Mouse (Mus musculus): Measurements from ENCODE around the gene Grik4. TPM values are rescaled to one million over a fixed set of nuclear protein-coding genes. Genes with fewer than 3 reads are reported as not detected.
"Not testable (repeated sequence)": the region's sequence is repeated elsewhere in the genome, so short reads cannot be mapped to it uniquely, and the experiment has no call there.

Grik4 gene
- total RNA-seq, 2 experiments from 2014 or later, result 0.17 TPM; not detected in 1

GRCm38 (mm10) chr9:42808394-42808793 lies 135.9 kb downstream of the Grik4 start:
- no peak for DNase-seq
- intact Hi-C loops (cut with DNase I), result no loop called here

- no peak for DNase-seq
- intact Hi-C loops (cut with DNase I), result no loop called here
Measured at GRCm38 (mm10) chr9:42803061-42803491, 141.2 kb downstream of the Grik4 start.

GRCm38 (mm10) chr9:42801929-42802328 lies 142.4 kb downstream of the Grik4 start:
- no peak for DNase-seq
- intact Hi-C loops (cut with DNase I), result no loop called here

GRCm38 (mm10) chr9:42800138-42800537 lies 144.2 kb downstream of the Grik4 start:
- intact Hi-C loops (cut with DNase I), result no loop called here
- DNase-seq, result no peak

GRCm38 (mm10) chr9:42799694-42800093 lies 144.6 kb downstream of the Grik4 start:
- intact Hi-C loops (cut with DNase I), result no loop called here
- DNase-seq, result no peak

GRCm38 (mm10) chr9:42799242-42799641 lies 145.1 kb downstream of the Grik4 start:
- DNase-seq, result no peak
- intact Hi-C loops (cut with DNase I), result no loop called here

- intact Hi-C loops (cut with DNase I), result no loop called here
- no peak for DNase-seq
Measured at GRCm38 (mm10) chr9:42798280-42798679, 146.0 kb downstream of the Grik4 start.

GRCm38 (mm10) chr9:42797276-42797675 lies 147.0 kb downstream of the Grik4 start:
- no peak for DNase-seq
- intact Hi-C loops (cut with DNase I), result no loop called here

GRCm38 (mm10) chr9:42795881-42796280 lies 148.4 kb downstream of the Grik4 start:
- intact Hi-C loops (cut with DNase I), result no loop called here
- DNase-seq, result no peak

- intact Hi-C loops (cut with DNase I), result no loop called here
- DNase-seq, result no peak
Measured at GRCm38 (mm10) chr9:42794006-42794405, 150.3 kb downstream of the Grik4 start.

GRCm38 (mm10) chr9:42793581-42793980 lies 150.7 kb downstream of the Grik4 start:
- intact Hi-C loops (cut with DNase I), result no loop called here
- DNase-seq, result no peak

GRCm38 (mm10) chr9:42792381-42792780 lies 151.9 kb downstream of the Grik4 start:
- DNase-seq, result no peak
- intact Hi-C loops (cut with DNase I), result no loop called here

GRCm38 (mm10) chr9:42791779-42792178 lies 152.5 kb downstream of the Grik4 start:
- intact Hi-C loops (cut with DNase I), result no loop called here
- no peak for DNase-seq

- no peak for DNase-seq
- intact Hi-C loops (cut with DNase I), result no loop called here
Measured at GRCm38 (mm10) chr9:42791346-42791745, 152.9 kb downstream of the Grik4 start.

- peak; percentile 17 to 21 for DNase-seq
- intact Hi-C loops (cut with DNase I), result loop anchor here (2.0 kb wide), 1 partner anchor 156 kb away; the partner anchor contains the start of gene Grik4
Measured at GRCm38 (mm10) chr9:42788471-42788870, 155.8 kb downstream of the Grik4 start.

- intact Hi-C loops (cut with DNase I), result no loop called here
- DNase-seq, result no peak
Measured at GRCm38 (mm10) chr9:42786882-42787281, 157.4 kb downstream of the Grik4 start.

GRCm38 (mm10) chr9:42786286-42786685 lies 158.0 kb downstream of the Grik4 start:
- no peak for DNase-seq
- intact Hi-C loops (cut with DNase I), result no loop called here

GRCm38 (mm10) chr9:42785173-42785830 lies 159.0 kb downstream of the Grik4 start:
- no peak for DNase-seq
- intact Hi-C loops (cut with DNase I), result no loop called here

GRCm38 (mm10) chr9:42783248-42783903 lies 160.9 kb downstream of the Grik4 start:
- DNase-seq, result no peak
- intact Hi-C loops (cut with DNase I), result no loop called here

- DNase-seq, result not testable (repeated sequence)
Measured at GRCm38 (mm10) chr9:42778471-42779263, 165.6 kb downstream of the Grik4 start.

GRCm38 (mm10) chr9:42777913-42778312 lies 166.4 kb downstream of the Grik4 start:
- DNase-seq, result no peak
- intact Hi-C loops (cut with DNase I), result no loop called here

More at GRCm38 (mm10) chr9:42778471-42779263, 165.6 kb downstream of the Grik4 start:
- intact Hi-C loops (cut with DNase I), result not testable (repeated sequence)

Measured in gastrocnemius, postnatal 36 days (tissue).